Comparison of ENCODE assay signal across 9 mouse cellular contexts in the genomic region with DNA sequence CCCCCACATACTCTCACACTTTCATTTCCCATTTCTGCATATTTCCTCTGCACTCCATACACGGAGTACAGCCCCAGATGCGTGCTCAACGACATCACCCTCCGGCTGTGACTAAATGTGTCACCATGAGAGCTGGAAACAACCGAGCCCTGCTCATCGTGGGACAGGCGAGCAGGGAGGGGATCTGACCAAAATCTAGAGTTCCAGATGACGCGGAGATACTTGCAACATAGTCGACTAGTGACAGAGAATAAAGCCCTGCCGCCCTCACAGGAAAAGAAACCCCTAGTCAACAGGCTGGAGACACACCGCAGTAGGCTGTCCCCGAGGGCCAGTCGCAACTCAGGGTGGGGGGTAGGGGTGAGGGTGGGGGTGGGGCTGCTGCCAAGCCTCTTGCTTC.
DNase-seq lines count a peak whose midpoint lies in the region; ATAC-seq lines count a peak whose summit lies in the region.
"Had no signal": no experiment of that assay in that cellular context is flagged by ENCODE, and none has a peak within 500 bp of the region (broad histone marks: within the 10 kb centered on the region; RNA-seq: fewer than 3 reads in every experiment).

No protein-coding gene starts in this region.

- H3K9ac ChIP-seq in kidney, embryonic 14.5 days (ENCODE audit: low read depth, low read length): no peak overlapping the region; the same call in 1 of the 2 replicates

- peak overlapping the region; percentile 58 for H3K4me2 ChIP-seq in kidney, embryonic 14.5 days (replicated peaks; ENCODE audit: low read depth, low read length)

- H3K27me3 ChIP-seq in kidney, embryonic 14.5 days (ENCODE audit: control insufficient read depth, insufficient read depth, low read length): peaks cover 22% of the 10 kb centered on the region
- H3K27me3 ChIP-seq in heart, embryonic 10.5 days (ENCODE audit: insufficient read depth, poor library complexity, severe bottlenecking): peaks cover 61% of the 10 kb centered on the region
- H3K27me3 ChIP-seq in splenic B cell, adult 2 months (ENCODE audit: control insufficient read depth, insufficient read depth, low read length, poor library complexity, severe bottlenecking): no peaks in the 10 kb centered on the region
- H3K27me3 ChIP-seq: Patski had no signal

- H3K9me3 ChIP-seq in kidney, embryonic 14.5 days (ENCODE audit: control insufficient read depth, low read length): no peaks in the 10 kb centered on the region
- no peaks in the 10 kb centered on the region for H3K9me3 ChIP-seq in heart, embryonic 10.5 days

- peaks cover 11% of the 10 kb centered on the region for H3K4me1 ChIP-seq in kidney, embryonic 14.5 days (ENCODE audit: control insufficient read depth, insufficient read depth, low read length)
- H3K4me1 ChIP-seq in heart, embryonic 10.5 days: peaks cover 21% of the 10 kb centered on the region

- no peak for DNase-seq in kidney, postnatal 14 days
- no peak for DNase-seq in heart, embryonic 10.5 days (ENCODE audit: low spot score)
- peak; percentile 20 to 31 for DNase-seq in kidney, postnatal 36 days
- DNase-seq in splenic B cell, adult 2 months (ENCODE audit: low read depth, low spot score): peak; percentile 92
- DNase-seq in frontal cortex, postnatal 10 days (ENCODE audit: low spot score in 2 of 2): no peak
- DNase-seq in cerebellum, postnatal 10 days: no peak

- peak overlapping the region; percentile 35 for H3K4me3 ChIP-seq in kidney, embryonic 14.5 days (ENCODE audit: low read length)
- H3K4me3 ChIP-seq in heart, embryonic 10.5 days: peak overlapping the region; percentile 54

- no peak overlapping the region for H3K27ac ChIP-seq in kidney, embryonic 14.5 days (ENCODE audit: low read depth, low read length)
- H3K27ac ChIP-seq in heart, embryonic 10.5 days: peak overlapping the region; percentile 5; the same call in 1 of the 2 replicates

- no peaks in the 10 kb centered on the region for H3K36me3 ChIP-seq in kidney, embryonic 14.5 days (ENCODE audit: control insufficient read depth, insufficient read depth, low read length)
- H3K36me3 ChIP-seq in heart, embryonic 10.5 days: no peaks in the 10 kb centered on the region
- no peaks in the 10 kb centered on the region for H3K36me3 ChIP-seq in splenic B cell, adult 2 months (ENCODE audit: control insufficient read depth, insufficient read depth, low read length, poor library complexity, severe bottlenecking)

- no peak for ATAC-seq in kidney, embryonic 14.5 days (ENCODE audit: low FRiP score, low TSS enrichment)
- ATAC-seq in megakaryocyte progenitor cell, adult 5-6 weeks (replicated peaks; ENCODE audit: poor library complexity): peak; percentile 69
- ATAC-seq: Patski had no signal

- 6% methylated on average over 14 of the region's 14 CpGs for WGBS in kidney, embryonic 14.5 days
- 9% methylated on average over 14 of the region's 14 CpGs for WGBS in heart, embryonic 10.5 days

Comparison
In these comparisons a context has a peak if more than half of its experiments do, and no peak if none do; other contexts are left out.
1. DNase-seq: peak in kidney, postnatal 36 days (2 of 2) and splenic B cell, adult 2 months (single experiment); none in kidney, postnatal 14 days (single experiment), heart, embryonic 10.5 days (single experiment), frontal cortex, postnatal 10 days (0 of 2) and cerebellum, postnatal 10 days (0 of 2).